Mouse (Mus musculus) cortical plate, adult 2 months (tissue): ENCODE data around the gene Ephb1. TPM values are rescaled to one million over a fixed set of nuclear protein-coding genes. Genes with fewer than 3 reads are reported as not detected.

ENCODE experiments used
- H3K27ac ChIP-seq: fragments of 200-500 bp; 2 replicates; pipeline ENCODE4 v1.5.1; 2012; ENCODE audit warnings: low read length, control low read depth, inconsistent platforms; ENCODE audit not compliant: insufficient read depth
- H3K4me1 ChIP-seq: fragments of 200-500 bp; 2 replicates; pipeline ENCODE4 v1.6.1; 2011; ENCODE audit warnings: low read length; ENCODE audit not compliant: control insufficient read depth, insufficient read depth
- H3K4me3 ChIP-seq: fragments of 200-500 bp; 2 replicates; pipeline ENCODE4 v1.5.1; 2011; ENCODE audit warnings: mild to moderate bottlenecking, low read length, control low read depth; ENCODE audit not compliant: insufficient read depth
- CTCF ChIP-seq: fragments of 200-500 bp; IDR thresholded peaks from 2 replicates; pipeline ENCODE4 v1.5.1; 2011; ENCODE audit warnings: mild to moderate bottlenecking, control low read depth, low read length; ENCODE audit not compliant: insufficient read depth; ENCODE audit errors: extremely low read depth
- POLR2A ChIP-seq: fragments of 200-500 bp; IDR thresholded peaks from 2 replicates; pipeline ENCODE4 v1.6.1; 2011; ENCODE audit warnings: mild to moderate bottlenecking, low read length, control low read depth; ENCODE audit not compliant: insufficient read depth; ENCODE audit errors: extremely low read depth
- polyA plus RNA-seq: library from polyadenylated mRNA; depleted of rRNA; stranded (reverse); fragments of >200 nt; gene quantifications from 2 replicates; pipeline ENCODE4 v1.2.3, GENCODE M21; 2012; rRNA removed

Ephb1 gene
- polyA plus RNA-seq, 1 experiment, result 30.8 TPM

- H3K27ac ChIP-seq, result no peak overlapping the region
- TF ChIP-seq CTCF (no peak), POLR2A (no peak)
- H3K4me3 ChIP-seq, result no peak overlapping the region
- no peaks in the 10 kb centered on the region for H3K4me1 ChIP-seq
Measured at GRCm38 (mm10) chr9:101897851-101898250, 456.6 kb downstream of the Ephb1 start.

GRCm38 (mm10) chr9:101883295-101883694 is 471.2 kb downstream of the Ephb1 start:
- H3K4me3 ChIP-seq, result no peak overlapping the region
- H3K27ac ChIP-seq, result no peak overlapping the region
- H3K4me1 ChIP-seq, result no peaks in the 10 kb centered on the region
- no peak for TF ChIP-seq CTCF
- no peak for TF ChIP-seq POLR2A

GRCm38 (mm10) chr9:101877109-101877987 is 477.1 kb downstream of the Ephb1 start:
- Histone ChIP-seq H3K4me3 (no peak overlapping the region), H3K27ac (no peak overlapping the region), H3K4me1 (peaks cover 2% of the 10 kb centered on the region; the same call in 1 of the 2 replicates)
- TF ChIP-seq CTCF (no peak), POLR2A (no peak)

GRCm38 (mm10) chr9:101875306-101875705 is 479.2 kb downstream of the Ephb1 start:
- no peak for TF ChIP-seq POLR2A
- H3K4me3 ChIP-seq, result no peak overlapping the region
- H3K27ac ChIP-seq, result no peak overlapping the region
- peaks cover 2% of the 10 kb centered on the region; the same call in 1 of the 2 replicates for H3K4me1 ChIP-seq

Other genes with a start within 250 kb of the Ephb1 start
- gene Ky, start 151.1 kb upstream of the Ephb1 start, polyA plus RNA-seq, result 2.0 and 2.1 TPM in 2 replicates